Mouse (Mus musculus) thymus, adult 2 months (tissue): Measurements from ENCODE around the gene Rtl1.

ENCODE experiments used
- CTCF ChIP-seq: fragments of 200-500 bp; IDR thresholded peaks from 2 replicates; pipeline ENCODE4 v1.5.1; 2012; ENCODE audit warnings: mild to moderate bottlenecking, control low read depth, low read length, moderate library complexity, borderline replicate concordance; ENCODE audit not compliant: control insufficient read depth, poor library complexity, insufficient read depth; ENCODE audit errors: extremely low read depth
- POLR2A ChIP-seq: fragments of 200-500 bp; IDR thresholded peaks from 2 replicates; pipeline ENCODE4 v1.6.1; 2012; ENCODE audit warnings: mild to moderate bottlenecking, low read length, control low read depth, moderate library complexity; ENCODE audit not compliant: control insufficient read depth, poor library complexity, insufficient read depth; ENCODE audit errors: extremely low read depth

- TF ChIP-seq POLR2A (no peak), CTCF (no peak)
Observed at GRCm38 (mm10) chr12:109552754-109553525, 47.2 kb downstream of the Rtl1 start.
